Mouse (Mus musculus) heart, postnatal 0 days (tissue): Measurements from ENCODE around the gene Fam20b.

ENCODE experiments used
- CTCF ChIP-seq: IDR thresholded peaks from 2 replicates; pipeline ENCODE4 v1.5.1; 2016; ENCODE audit warnings: antibody characterized with exemption, control low read depth, low read depth
- EP300 ChIP-seq: IDR thresholded peaks from 2 replicates; pipeline ENCODE4 v1.6.1; 2016; ENCODE audit warnings: antibody characterized with exemption, low read depth

DNA sequence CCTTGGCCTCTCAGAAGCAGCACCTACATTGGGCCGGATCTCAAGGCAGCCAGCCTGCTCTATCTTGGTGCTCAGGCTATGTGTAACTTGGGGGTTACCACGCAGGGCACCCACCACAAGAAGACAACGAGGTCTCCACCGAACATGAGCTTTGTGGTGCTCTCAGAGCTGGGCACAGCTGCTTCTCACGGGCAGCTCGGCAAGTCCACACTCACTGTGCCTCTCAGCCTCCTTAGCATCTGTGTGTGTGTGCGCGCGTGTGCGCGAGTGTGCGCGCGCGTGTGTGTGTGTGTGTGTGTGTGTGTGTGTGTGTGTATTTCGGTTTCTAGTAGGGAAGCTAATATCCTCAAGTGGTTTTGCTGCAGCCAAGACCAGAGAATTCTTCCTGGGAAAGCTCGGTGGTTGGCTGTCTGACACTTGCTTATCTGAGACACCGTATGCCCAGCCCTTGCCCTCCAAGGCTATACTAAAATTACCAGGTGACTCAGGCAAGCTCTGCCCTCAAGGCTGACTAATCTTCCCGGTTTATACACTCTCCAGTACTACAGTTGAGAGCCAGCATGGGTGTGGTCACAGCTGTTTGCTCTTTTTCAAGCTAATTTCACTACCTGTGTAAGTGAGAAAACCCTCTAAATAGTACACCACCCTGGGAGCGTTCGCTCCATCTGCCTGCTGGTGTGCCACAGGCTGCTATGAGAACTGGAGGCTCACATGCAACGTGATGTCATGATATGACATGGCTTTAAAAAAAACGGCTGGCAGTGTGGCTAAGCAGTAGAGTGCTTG lies 51.6 kb downstream of the Fam20b start:
- no peak for TF ChIP-seq CTCF
- no peak for TF ChIP-seq EP300
